Mouse (Mus musculus): ENCODE measurements around the gene Gm3264.
"Not testable (repeated sequence)": the region's sequence is repeated elsewhere in the genome, so short reads cannot be mapped to it uniquely, and the experiment has no call there.

GRCm38 (mm10) chr14:4821950-4822349, 33.4 kb upstream of the Gm3264 start:
- TF ChIP-seq POLR2A (IDR thresholded peaks at IDR 0.05; ENCODE audit: low read depth, low read length); CTCF (IDR thresholded peaks at IDR 0.05; ENCODE audit: extremely low read depth, insufficient read depth, insufficient read length, insufficient replicate concordance): not testable (repeated sequence)

All from spleen, adult 2 months (tissue).